Mouse (Mus musculus) limb, embryonic 11.5 days (tissue): ENCODE data around the gene Zfp933. TPM values are rescaled to one million over a fixed set of nuclear protein-coding genes. Genes with fewer than 3 reads are reported as not detected.
"Not testable (repeated sequence)": the region's sequence is repeated elsewhere in the genome, so short reads cannot be mapped to it uniquely, and the experiment has no call there.

Experiments used
- ATAC-seq: fragments of 200-750 bp; cut with Nextera tagmentation; 2 replicates; pipeline ENCODE4 v1.8.0; 2017; ENCODE audit warnings: low read depth; ENCODE audit not compliant: insufficient number of reproducible peaks, low FRiP score, low TSS enrichment
- DNase-seq: peaks from one replicate; pipeline ENCODE4 v3.0.0-alpha.2; 2015; ENCODE audit warnings: low spot score
- H3K27ac ChIP-seq: fragments of 300-500 bp; sonication (generic); replicated peaks from 2 replicates; pipeline ENCODE4 v1.5.1; 2014; ENCODE audit warnings: low read depth, mild to moderate bottlenecking, low read length
- H3K27me3 ChIP-seq: fragments of 300-500 bp; sonication (generic); 2 replicates; pipeline ENCODE4 v1.6.1; 2014; ENCODE audit warnings: mild to moderate bottlenecking, low read length, mixed read lengths; ENCODE audit not compliant: control insufficient read depth, insufficient read depth
- H3K36me3 ChIP-seq: fragments of 300-500 bp; sonication (generic); 2 replicates; pipeline ENCODE4 v1.6.1; 2014; ENCODE audit warnings: mild to moderate bottlenecking, low read length, moderate library complexity, mixed read lengths; ENCODE audit not compliant: control insufficient read depth, insufficient read depth
- H3K4me1 ChIP-seq: fragments of 300-500 bp; sonication (generic); 2 replicates; pipeline ENCODE4 v1.6.1; 2014; ENCODE audit warnings: low read length, mixed read lengths; ENCODE audit not compliant: control insufficient read depth, insufficient read depth
- H3K4me2 ChIP-seq: fragments of 300-500 bp; sonication (generic); 2 replicates; pipeline ENCODE4 v1.6.1; 2014; ENCODE audit warnings: low read depth, mild to moderate bottlenecking, moderate library complexity; ENCODE audit not compliant: severe bottlenecking
- H3K4me3 ChIP-seq: fragments of 300-500 bp; sonication (generic); 2 replicates; pipeline ENCODE4 v1.5.1; 2014; ENCODE audit warnings: low read depth, low read length
- H3K9ac ChIP-seq: fragments of 300-500 bp; sonication (generic); 2 replicates; pipeline ENCODE4 v1.6.1; 2014; ENCODE audit warnings: mild to moderate bottlenecking, low read length
- H3K9me3 ChIP-seq: fragments of 300-500 bp; sonication (generic); 2 replicates; pipeline ENCODE4 v1.6.1; 2016; ENCODE audit warnings: low read length; ENCODE audit not compliant: control insufficient read depth
- WGBS: fragments of 180-500 bp; shearing (Covaris S2); extraction: QIAGEN DNeasy Blood & Tissue Kit; methylation state at CpG from one replicate; pipeline ENCODE4 v1.1.7; 2014; 5-methylcytosine and 5-hydroxymethylcytosine counted together
- polyA plus RNA-seq: library from polyadenylated mRNA; unstranded; fragments of >200 nt; fragmentation: Nextera tagmentation; extraction: Ambion mirVana; gene quantifications from 2 replicates; pipeline ENCODE4 v1.2.1, GENCODE M21; 2014

Zfp933 gene
- polyA plus RNA-seq, 1 experiment from 2014 or later = 5.3 TPM

- Histone ChIP-seq H3K4me3 (peak within 1 kb of the TSS; percentile 44), H3K4me2 (peak within 1 kb of the TSS; percentile 58), H3K27ac (peak within 1 kb of the TSS; percentile 47; the same call in 1 of the 2 replicates), H3K9ac (peak within 1 kb of the TSS; percentile 70)
- ATAC-seq (0 out of 2 replicates have a peak, but pooled peaks have one; percentile 61), DNase-seq (peak; percentile 73)
- not testable (repeated sequence) for H3K27me3 ChIP-seq, H3K9me3 ChIP-seq, H3K4me1 ChIP-seq, H3K36me3 ChIP-seq
- 9% methylated on average over 15 of the region's 15 CpGs for WGBS
Measured at GRCm38 (mm10) chr4:147809292-147809965, 38.7 kb downstream of the Zfp933 start, which contains the start of gene Zfp984. Zfp984 (minus strand) TSS chr4:147809788.

GRCm38 (mm10) chr4:147808483-147808882 lies 39.7 kb downstream of the Zfp933 start:
- peak overlapping the region; percentile 58; the same call in 1 of the 2 replicates for H3K4me2 ChIP-seq
- not testable (repeated sequence) for H3K36me3 ChIP-seq, ATAC-seq, H3K4me3 ChIP-seq, H3K27me3 ChIP-seq, H3K9me3 ChIP-seq, H3K27ac ChIP-seq, H3K4me1 ChIP-seq, DNase-seq, H3K9ac ChIP-seq
- 71% methylated on average over 4 of the region's 4 CpGs for WGBS

GRCm38 (mm10) chr4:147795308-147795707 lies 52.9 kb downstream of the Zfp933 start:
- not testable (repeated sequence) for H3K9ac ChIP-seq, H3K9me3 ChIP-seq, DNase-seq, H3K27me3 ChIP-seq, H3K4me3 ChIP-seq, H3K27ac ChIP-seq, H3K4me1 ChIP-seq, H3K4me2 ChIP-seq, ATAC-seq, H3K36me3 ChIP-seq
- 96% methylated on average over 1 of the region's 1 CpGs for WGBS

- ATAC-seq = peak; percentile 26; the same call in 1 of the 2 replicates
- H3K9me3 ChIP-seq, H3K9ac ChIP-seq, H3K27ac ChIP-seq, H3K4me1 ChIP-seq, H3K4me3 ChIP-seq, DNase-seq, H3K27me3 ChIP-seq, H3K36me3 ChIP-seq, H3K4me2 ChIP-seq: not testable (repeated sequence)
- 92% methylated on average over 1 of the region's 3 CpGs for WGBS
Measured at GRCm38 (mm10) chr4:147794026-147794665, 54.0 kb downstream of the Zfp933 start.

- ATAC-seq = peak; percentile 48; the same call in 1 of the 2 replicates
Measured at GRCm38 (mm10) chr4:147793390-147793916, 54.7 kb downstream of the Zfp933 start.

GRCm38 (mm10) chr4:147791729-147792128 lies 56.4 kb downstream of the Zfp933 start:
- H3K9me3 ChIP-seq, H3K4me2 ChIP-seq, DNase-seq, ATAC-seq, H3K36me3 ChIP-seq, H3K4me1 ChIP-seq, H3K27me3 ChIP-seq, H3K27ac ChIP-seq, H3K9ac ChIP-seq, H3K4me3 ChIP-seq: not testable (repeated sequence)

More at GRCm38 (mm10) chr4:147793390-147793916, 54.7 kb downstream of the Zfp933 start:
- not testable (repeated sequence) for H3K4me1 ChIP-seq, H3K4me2 ChIP-seq, H3K36me3 ChIP-seq, H3K4me3 ChIP-seq, H3K9ac ChIP-seq, H3K27me3 ChIP-seq, H3K9me3 ChIP-seq, DNase-seq, H3K27ac ChIP-seq
- WGBS = 72% methylated on average over 2 of the region's 2 CpGs

Other genes with a start within 250 kb of the Zfp933 start
- gene Zfp979, start 205.9 kb downstream of the Zfp933 start, polyA plus RNA-seq = 3.1 TPM in 2 replicates
- gene Zfp534, start 145.8 kb downstream of the Zfp933 start, polyA plus RNA-seq = not detected in 2 replicates
- 9.5 and 9.6 TPM in 2 replicates for gene Zfp984, start 38.6 kb downstream of the Zfp933 start, polyA plus RNA-seq
- gene Miip, start 20.4 kb upstream of the Zfp933 start, polyA plus RNA-seq = 33.2 and 34.1 TPM in 2 replicates
- 14.7 and 16.6 TPM in 2 replicates for gene Fv1, start 20.6 kb upstream of the Zfp933 start, polyA plus RNA-seq
- gene Mfn2, start 56.3 kb upstream of the Zfp933 start, polyA plus RNA-seq = 20.7 and 23.7 TPM in 2 replicates
- 39.0 and 40.9 TPM in 2 replicates for gene Plod1, start 88.4 kb upstream of the Zfp933 start, polyA plus RNA-seq
- gene 2510039O18Rik, start 92.5 kb upstream of the Zfp933 start, polyA plus RNA-seq = 17.4 and 19.7 TPM in 2 replicates
- not detected in 2 replicates for gene Nppb, start 137.4 kb upstream of the Zfp933 start, polyA plus RNA-seq
- gene Nppa, start 152.4 kb upstream of the Zfp933 start, polyA plus RNA-seq = 0.31 and 2.0 TPM in 2 replicates
- 6.1 and 7.5 TPM in 2 replicates for gene Clcn6, start 190.5 kb upstream of the Zfp933 start, polyA plus RNA-seq
- 18.7 and 19.7 TPM in 2 replicates for gene Mthfr, start 190.7 kb upstream of the Zfp933 start, polyA plus RNA-seq
- 9.2 and 10.5 TPM in 2 replicates for gene Agtrap, start 239.7 kb upstream of the Zfp933 start, polyA plus RNA-seq